Mouse (Mus musculus) left cerebral cortex, postnatal 10 days (tissue): Measurements from ENCODE around the gene Pced1b. TPM values are rescaled to one million over a fixed set of nuclear protein-coding genes. Genes with fewer than 3 reads are reported as not detected.
"Not testable (repeated sequence)": the region's sequence is repeated elsewhere in the genome, so short reads cannot be mapped to it uniquely, and the experiment has no call there.

Source experiments
- DNase-seq, 2 experiments: peaks; one replicate each; pipeline ENCODE4 v3.0.0; 2021 to 2022; ENCODE audit warnings: low spot score in 2 of 2, mixed read lengths in 1 of 2; ENCODE audit errors: extremely low spot score in 1 of 2
- intact Hi-C: fragments of 180-260 bp; cut with DNase I; formaldehyde crosslinking; loops from one replicate; pipeline ENCODE4 v1.15.1; 2025
- total RNA-seq, 2 experiments: library from RNA; stranded (reverse); gene quantifications; 2 replicates each; pipeline ENCODE4 v1.2.3; 2021

Pced1b gene
- total RNA-seq, 2 experiments from 2014 or later = 7.0 to 7.2 TPM

- intact Hi-C loops = no loop called here
- no peak for DNase-seq
Measured at GRCm38 (mm10) chr15:97355676-97356303, 108.9 kb downstream of the Pced1b start.

- intact Hi-C loops = no loop called here
- no peak for DNase-seq
Measured at GRCm38 (mm10) chr15:97357016-97357415, 110.1 kb downstream of the Pced1b start.

GRCm38 (mm10) chr15:97360842-97361770 is 114.2 kb downstream of the Pced1b start:
- DNase-seq = no peak
- intact Hi-C loops = no loop called here

- no peak for DNase-seq
- intact Hi-C loops = no loop called here
Measured at GRCm38 (mm10) chr15:97361771-97362171, 114.9 kb downstream of the Pced1b start.

- DNase-seq, intact Hi-C loops: not testable (repeated sequence)
Measured at GRCm38 (mm10) chr15:97364271-97364670, 117.4 kb downstream of the Pced1b start.

- intact Hi-C loops = no loop called here
- DNase-seq = no peak
Measured at GRCm38 (mm10) chr15:97364968-97365367, 118.1 kb downstream of the Pced1b start.

GRCm38 (mm10) chr15:97368035-97368608 is 121.2 kb downstream of the Pced1b start:
- DNase-seq = no peak
- intact Hi-C loops = no loop called here

- DNase-seq = no peak
- intact Hi-C loops = no loop called here
Measured at GRCm38 (mm10) chr15:97368631-97369030, 121.7 kb downstream of the Pced1b start.

GRCm38 (mm10) chr15:97369144-97369543 is 122.2 kb downstream of the Pced1b start:
- DNase-seq = no peak
- intact Hi-C loops = no loop called here

GRCm38 (mm10) chr15:97370880-97371279 is 124.0 kb downstream of the Pced1b start:
- DNase-seq = no peak
- intact Hi-C loops = no loop called here

- intact Hi-C loops, DNase-seq: not testable (repeated sequence)
Measured at GRCm38 (mm10) chr15:97372043-97372442, 125.1 kb downstream of the Pced1b start.

- no peak for DNase-seq
- intact Hi-C loops = no loop called here
Measured at GRCm38 (mm10) chr15:97372611-97373131, 125.8 kb downstream of the Pced1b start.

GRCm38 (mm10) chr15:97373203-97374084 is 126.5 kb downstream of the Pced1b start:
- intact Hi-C loops = no loop called here
- DNase-seq = no peak

- DNase-seq = no peak
- intact Hi-C loops = no loop called here
Measured at GRCm38 (mm10) chr15:97374085-97374844, 127.4 kb downstream of the Pced1b start.

GRCm38 (mm10) chr15:97374845-97375720 is 128.2 kb downstream of the Pced1b start:
- DNase-seq = no peak
- intact Hi-C loops = no loop called here

- intact Hi-C loops = no loop called here
- DNase-seq = no peak
Measured at GRCm38 (mm10) chr15:97376081-97376742, 129.3 kb downstream of the Pced1b start.
